Mouse (Mus musculus) intestine, embryonic 16.5 days (tissue): ENCODE results near the gene Pdcd10. TPM values are rescaled to one million over a fixed set of nuclear protein-coding genes. Genes with fewer than 3 reads are reported as not detected.

ENCODE experiments used
- ATAC-seq: fragments of 200-750 bp; cut with Nextera tagmentation; 2 replicates; pipeline ENCODE4 v1.8.0; 2017; ENCODE audit warnings: moderate TSS enrichment, moderate library complexity
- H3K27ac ChIP-seq: fragments of 300-500 bp; sonication (generic); 2 replicates; pipeline ENCODE4 v1.5.1; 2014; ENCODE audit warnings: mild to moderate bottlenecking, low read length
- H3K27me3 ChIP-seq: fragments of 300-500 bp; sonication (generic); replicated peaks from 2 replicates; pipeline ENCODE4 v1.6.1; 2014; ENCODE audit warnings: low read length, control low read depth, mixed read lengths; ENCODE audit not compliant: control insufficient read depth, insufficient read depth
- H3K36me3 ChIP-seq: fragments of 300-500 bp; sonication (generic); 2 replicates; pipeline ENCODE4 v1.6.1; 2014; ENCODE audit warnings: low read length, control low read depth; ENCODE audit not compliant: control insufficient read depth, insufficient read depth
- H3K4me1 ChIP-seq: fragments of 300-500 bp; sonication (generic); 2 replicates; pipeline ENCODE4 v1.6.1; 2014; ENCODE audit warnings: low read length, control low read depth, mixed read lengths; ENCODE audit not compliant: control insufficient read depth, insufficient read depth
- H3K4me2 ChIP-seq: fragments of 300-500 bp; sonication (generic); 2 replicates; pipeline ENCODE4 v1.6.1; 2014; ENCODE audit warnings: low read depth, low read length, control low read depth
- H3K4me3 ChIP-seq: fragments of 300-500 bp; sonication (generic); 2 replicates; pipeline ENCODE4 v1.5.1; 2014; ENCODE audit warnings: mild to moderate bottlenecking, low read length
- H3K9ac ChIP-seq: fragments of 300-500 bp; sonication (generic); 2 replicates; pipeline ENCODE4 v1.6.1; 2014; ENCODE audit warnings: low read depth, low read length
- H3K9me3 ChIP-seq: fragments of 300-500 bp; sonication (generic); 2 replicates; pipeline ENCODE4 v1.6.1; 2016; ENCODE audit warnings: low read length, control low read depth; ENCODE audit not compliant: control insufficient read depth
- WGBS: fragments of 180-500 bp; shearing (Covaris S2); extraction: QIAGEN DNeasy Blood & Tissue Kit; methylation state at CpG from one replicate; pipeline ENCODE4 v1.1.7; 2014; 5-methylcytosine and 5-hydroxymethylcytosine counted together
- polyA plus RNA-seq: library from polyadenylated mRNA; unstranded; fragments of >200 nt; fragmentation: Nextera tagmentation; extraction: Ambion mirVana; gene quantifications from 2 replicates; pipeline ENCODE4 v1.2.1, GENCODE M21; 2015

The Pdcd10 gene
- polyA plus RNA-seq, 1 experiment from 2014 or later = 79.9 TPM

DNA sequence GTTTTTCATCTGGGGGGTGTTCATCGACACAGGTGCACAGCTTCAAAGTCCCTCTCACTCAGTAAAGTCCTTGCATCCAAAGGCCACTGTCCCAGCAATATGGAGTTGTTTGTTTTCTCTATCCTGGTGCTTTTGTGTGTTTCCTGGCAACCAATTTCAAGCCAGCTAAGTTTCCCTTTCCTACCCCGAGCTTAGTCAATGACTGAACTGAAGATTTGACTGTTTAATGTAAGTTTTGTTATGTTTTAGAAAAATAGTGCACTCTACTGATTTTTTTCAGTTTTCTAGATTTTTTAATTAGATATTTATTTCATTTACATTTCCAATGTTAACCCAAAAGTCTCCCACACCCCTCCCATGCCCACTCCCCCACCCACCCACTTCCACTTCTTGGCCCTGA is 74.6 kb downstream of the Pdcd10 start, which contains the start of gene Wdr49:
Gene Wdr49 (minus strand): TSS at position 101 of the 400 bp plus-strand sequence.
- Histone ChIP-seq H3K27ac (no peak within 1 kb of the TSS), H3K36me3 (no peaks in the 10 kb centered on the region), H3K27me3 (no peaks in the 10 kb centered on the region), H3K9ac (no peak within 1 kb of the TSS), H3K4me3 (no peak within 1 kb of the TSS), H3K9me3 (no peaks in the 10 kb centered on the region), H3K4me2 (no peak within 1 kb of the TSS), H3K4me1 (no peaks in the 10 kb centered on the region)
- 54% methylated on average over 2 of the region's 2 CpGs for WGBS
- no peak for ATAC-seq

DNA sequence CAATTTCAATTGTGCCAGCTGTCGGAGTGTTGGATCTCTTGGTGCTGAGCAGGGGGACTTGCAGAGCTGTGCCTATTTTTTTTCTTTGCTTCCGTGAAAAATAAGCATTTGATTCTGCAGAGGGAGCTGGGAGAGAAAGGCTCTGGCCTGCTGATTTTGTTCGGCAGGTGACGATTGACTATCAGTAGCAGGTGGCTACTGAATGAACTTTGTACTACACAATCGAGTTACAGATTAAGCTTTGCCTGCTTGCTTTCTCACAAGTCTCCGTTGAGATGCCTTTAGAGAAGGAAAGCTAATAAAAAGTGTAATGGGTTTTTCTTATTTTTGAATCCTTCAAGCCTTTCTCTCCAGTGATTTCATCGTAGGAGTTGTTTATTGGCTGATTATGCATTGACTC is 81.5 kb downstream of the Pdcd10 start:
- no peak overlapping the region for H3K27ac ChIP-seq
- no peak overlapping the region for H3K9ac ChIP-seq
- ATAC-seq = peak; percentile 95
- no peaks in the 10 kb centered on the region for H3K36me3 ChIP-seq
- H3K27me3 ChIP-seq = no peaks in the 10 kb centered on the region
- no peaks in the 10 kb centered on the region for H3K9me3 ChIP-seq
- 57% methylated on average over 7 of the region's 7 CpGs for WGBS
- no peak overlapping the region for H3K4me3 ChIP-seq
- H3K4me1 ChIP-seq = 0 out of 2 replicates have a peak, but pooled peaks cover 2% of the 10 kb centered on the region
- no peak overlapping the region for H3K4me2 ChIP-seq

DNA sequence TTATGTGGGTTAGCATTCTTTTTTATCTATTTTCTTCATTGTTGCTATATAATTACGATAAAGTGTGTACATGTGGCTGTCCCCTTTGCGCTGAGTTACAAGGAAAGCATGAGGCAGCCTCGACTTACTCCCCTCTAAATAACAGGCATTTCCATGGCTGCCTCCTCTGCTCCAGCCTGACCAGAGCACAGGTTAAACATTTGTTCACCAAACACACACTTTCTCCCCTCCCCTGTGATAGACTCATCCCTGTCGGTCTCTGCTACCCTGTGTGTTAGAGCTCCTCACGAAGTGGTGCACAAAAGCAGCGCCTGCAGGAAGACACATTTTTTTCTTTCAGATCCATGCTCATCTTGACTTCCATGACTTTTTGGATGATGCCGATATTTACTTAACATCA is 82.0 kb downstream of the Pdcd10 start:
- H3K27me3 ChIP-seq = no peaks in the 10 kb centered on the region
- peak; percentile 79 for ATAC-seq
- H3K36me3 ChIP-seq = no peaks in the 10 kb centered on the region
- no peak overlapping the region for H3K4me2 ChIP-seq
- no peak overlapping the region for H3K9ac ChIP-seq
- H3K27ac ChIP-seq = no peak overlapping the region
- 77% methylated on average over 7 of the region's 7 CpGs for WGBS
- H3K4me3 ChIP-seq = no peak overlapping the region
- no peaks in the 10 kb centered on the region for H3K9me3 ChIP-seq
- 0 out of 2 replicates have a peak, but pooled peaks cover 2% of the 10 kb centered on the region for H3K4me1 ChIP-seq

GRCm38 (mm10) chr3:75468154-75468553 is 88.5 kb downstream of the Pdcd10 start:
- no peak overlapping the region for H3K4me2 ChIP-seq
- no peak overlapping the region for H3K27ac ChIP-seq
- no peak for ATAC-seq
- H3K27me3 ChIP-seq = no peaks in the 10 kb centered on the region
- no peaks in the 10 kb centered on the region for H3K36me3 ChIP-seq
- WGBS = 85% methylated on average over 7 of the region's 7 CpGs
- H3K9ac ChIP-seq = no peak overlapping the region
- H3K4me1 ChIP-seq = no peaks in the 10 kb centered on the region
- H3K4me3 ChIP-seq = no peak overlapping the region
- no peaks in the 10 kb centered on the region for H3K9me3 ChIP-seq

Other genes starting within 250 kb of the Pdcd10 start
- gene Wdr49, start 74.7 kb downstream of the Pdcd10 start, polyA plus RNA-seq = not detected in 2 replicates
- gene Serpini1, start 691 bp upstream of the Pdcd10 start, polyA plus RNA-seq = 23.6 and 25.7 TPM in 2 replicates
- not detected in 2 replicates for gene Gm29133, start 191.3 kb upstream of the Pdcd10 start, polyA plus RNA-seq